Mouse (Mus musculus) common myeloid progenitor, adult 5-6 weeks (primary cell): ENCODE results near the gene Wdr20. TPM values are rescaled to one million over a fixed set of nuclear protein-coding genes. Genes with fewer than 3 reads are reported as not detected.
A peak's percentile ranks its signal among the peaks of the same experiment; 100 is the strongest.
"Not testable (repeated sequence)": the region's sequence is repeated elsewhere in the genome, so short reads cannot be mapped to it uniquely, and the experiment has no call there.

Source experiments
- ATAC-seq: replicated peaks from 2 replicates; pipeline ENCODE4 v1.8.0; 2016; ENCODE audit warnings: low read depth, mild to moderate bottlenecking, moderate TSS enrichment, inconsistent platforms; ENCODE audit not compliant: poor library complexity, severe bottlenecking
- total RNA-seq: library from RNA; stranded (forward); fragments of 200-1000, 187-1606 nt; gene quantifications from 2 replicates; pipeline ENCODE4 v1.2.3, GENCODE M21; 2017

The Wdr20 gene
- total RNA-seq, 1 experiment from 2014 or later: 32.0 TPM

- ATAC-seq: no peak
Measured at GRCm38 (mm10) chr12:110707451-110707850, 30.3 kb upstream of the Wdr20 start.

- ATAC-seq: no peak
Measured at GRCm38 (mm10) chr12:110711270-110711669, 26.5 kb upstream of the Wdr20 start.

- ATAC-seq: no peak
Measured at GRCm38 (mm10) chr12:110713784-110714183, 24.0 kb upstream of the Wdr20 start.

- ATAC-seq: peak; percentile 78
Measured at GRCm38 (mm10) chr12:110714215-110714614, 23.5 kb upstream of the Wdr20 start.

- ATAC-seq: no peak
Measured at GRCm38 (mm10) chr12:110716004-110716403, 21.7 kb upstream of the Wdr20 start.

GRCm38 (mm10) chr12:110725051-110725450 is 12.7 kb upstream of the Wdr20 start:
- ATAC-seq: no peak

- no peak for ATAC-seq
Measured at GRCm38 (mm10) chr12:110725489-110725888, 12.3 kb upstream of the Wdr20 start.

GRCm38 (mm10) chr12:110726428-110726827 is 11.3 kb upstream of the Wdr20 start:
- ATAC-seq: no peak

GRCm38 (mm10) chr12:110733254-110733653 is 4.5 kb upstream of the Wdr20 start:
- not testable (repeated sequence) for ATAC-seq

GRCm38 (mm10) chr12:110736641-110737040 is 1.1 kb upstream of the Wdr20 start:
- peak; percentile 13; the same call in 1 of the 2 replicates for ATAC-seq

GRCm38 (mm10) chr12:110738158-110738921 is 596 bp downstream of the Wdr20 start:
- ATAC-seq: no peak

GRCm38 (mm10) chr12:110750770-110751439 is 13.2 kb downstream of the Wdr20 start:
- ATAC-seq: peak; percentile 84

- ATAC-seq: no peak
Measured at GRCm38 (mm10) chr12:110752703-110753102, 15.0 kb downstream of the Wdr20 start.

- no peak for ATAC-seq
Measured at GRCm38 (mm10) chr12:110753976-110754375, 16.2 kb downstream of the Wdr20 start.

GRCm38 (mm10) chr12:110757161-110757560 is 19.4 kb downstream of the Wdr20 start:
- ATAC-seq: peak; percentile 65

- ATAC-seq: peak; percentile 51
Measured at GRCm38 (mm10) chr12:110758932-110759331, 21.2 kb downstream of the Wdr20 start.

GRCm38 (mm10) chr12:110762321-110762720 is 24.6 kb downstream of the Wdr20 start:
- no peak for ATAC-seq

- ATAC-seq: peak; percentile 88
Measured at GRCm38 (mm10) chr12:110764531-110764930, 26.8 kb downstream of the Wdr20 start.

- no peak for ATAC-seq
Measured at GRCm38 (mm10) chr12:110768562-110768961, 30.8 kb downstream of the Wdr20 start.

- ATAC-seq: no peak
Measured at GRCm38 (mm10) chr12:110769660-110770297, 32.0 kb downstream of the Wdr20 start.
